Mouse (Mus musculus) spleen, adult 2 months (tissue): ENCODE data around the gene Psg29. TPM values are rescaled to one million over a fixed set of nuclear protein-coding genes. Genes with fewer than 3 reads are reported as not detected.

ENCODE experiments used
- DNase-seq, 2 experiments: peaks; one replicate each; pipeline versions ENCODE4 v3.0.0 to v3.0.0-alpha.2; 2012 to 2021; ENCODE audit warnings: low spot score in 2 of 2, low read depth in 1 of 2
- H3K27ac ChIP-seq: fragments of 200-500 bp; 2 replicates; pipeline ENCODE4 v1.5.1; 2012; ENCODE audit warnings: low read length, inconsistent platforms; ENCODE audit not compliant: insufficient read depth
- H3K27me3 ChIP-seq: fragments of 200-500 bp; 2 replicates; pipeline ENCODE4 v1.6.1; 2012; ENCODE audit warnings: mild to moderate bottlenecking, moderate library complexity, low read length, inconsistent platforms; ENCODE audit not compliant: control insufficient read depth, insufficient read depth
- H3K36me3 ChIP-seq: fragments of 200-500 bp; 2 replicates; pipeline ENCODE4 v1.6.1; 2012; ENCODE audit warnings: mild to moderate bottlenecking, low read length, inconsistent platforms; ENCODE audit not compliant: control insufficient read depth, insufficient read depth
- H3K4me1 ChIP-seq: fragments of 200-500 bp; 2 replicates; pipeline ENCODE4 v1.6.1; 2011; ENCODE audit warnings: inconsistent platforms; ENCODE audit not compliant: control insufficient read depth, insufficient read depth, insufficient read length
- H3K4me3 ChIP-seq: fragments of 200-500 bp; 2 replicates; pipeline ENCODE4 v1.5.1; 2011; ENCODE audit warnings: mild to moderate bottlenecking, inconsistent platforms; ENCODE audit not compliant: insufficient read depth, insufficient read length; ENCODE audit errors: extremely low read depth
- CTCF ChIP-seq: fragments of 200-500 bp; IDR thresholded peaks from 2 replicates; pipeline ENCODE4 v1.5.1; 2011; ENCODE audit warnings: mild to moderate bottlenecking, inconsistent platforms; ENCODE audit not compliant: insufficient read depth, insufficient read length, insufficient replicate concordance; ENCODE audit errors: extremely low read depth
- POLR2A ChIP-seq: fragments of 200-500 bp; IDR thresholded peaks from 2 replicates; pipeline ENCODE4 v1.6.1; 2011; ENCODE audit warnings: low read depth, low read length, inconsistent platforms
- WGBS: fragments of 180-500 bp; shearing (Covaris S2); methylation state at CpG from one replicate; pipeline ENCODE4 v1.1.7; 2018; 5-methylcytosine and 5-hydroxymethylcytosine counted together
- polyA plus RNA-seq: library from polyadenylated mRNA; depleted of rRNA; stranded (reverse); fragments of >200 nt; gene quantifications from 2 replicates; pipeline ENCODE4 v1.2.3, GENCODE M21; 2012; rRNA removed

Psg29 gene
- polyA plus RNA-seq, result not detected in 2 replicates

DNA sequence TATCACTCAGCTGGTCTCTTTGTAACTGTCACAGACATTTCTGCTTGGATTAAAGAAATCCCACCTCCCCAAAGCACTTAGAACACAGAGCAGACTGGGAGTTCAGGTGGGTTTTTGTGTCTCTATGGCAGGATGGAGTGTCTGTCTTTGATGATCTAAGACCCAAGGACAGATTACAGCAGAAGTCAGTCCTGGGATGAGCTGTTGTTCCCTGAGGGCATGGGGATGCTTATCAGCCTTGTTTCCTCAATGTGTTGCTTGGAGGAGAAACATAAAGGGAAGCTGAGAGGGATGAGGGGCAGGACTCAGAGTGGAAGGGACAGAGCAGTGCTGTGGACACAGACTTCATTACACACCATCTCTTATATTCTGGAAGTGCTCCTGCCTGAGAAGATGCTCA lies at the start of gene Psg29:
Gene Psg29, plus strand, starts transcription at position 301 of the 400 bp plus-strand sequence.
- no peaks in the 10 kb centered on the region for H3K36me3 ChIP-seq
- H3K4me1 ChIP-seq, result no peaks in the 10 kb centered on the region
- TF ChIP-seq CTCF (no peak), POLR2A (no peak)
- no peaks in the 10 kb centered on the region for H3K27me3 ChIP-seq
- DNase-seq, result no peak
- H3K27ac ChIP-seq, result no peak within 1 kb of the TSS
- H3K4me3 ChIP-seq, result no peak within 1 kb of the TSS

DNA sequence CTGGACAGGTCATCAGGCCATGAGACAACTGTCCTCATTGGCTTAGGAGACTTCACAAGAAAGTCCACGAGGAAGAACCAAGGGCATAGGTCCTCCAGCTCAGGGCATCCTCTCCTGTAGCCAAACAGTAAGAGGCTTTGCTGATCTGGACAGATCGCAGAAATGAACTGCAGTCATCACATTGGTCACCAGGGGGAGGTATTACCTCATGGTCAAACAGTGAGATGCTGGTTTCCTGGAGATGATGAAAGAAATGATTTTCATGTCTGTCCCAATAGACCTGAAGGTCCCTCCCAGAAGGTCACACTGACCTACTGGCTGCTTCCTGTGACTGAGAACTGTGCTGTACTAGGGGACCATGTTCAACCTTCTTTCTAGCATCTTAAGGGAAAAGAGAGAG lies 47.6 kb upstream of the Psg29 start:
- Histone ChIP-seq H3K27ac (no peak overlapping the region), H3K4me3 (no peak overlapping the region), H3K36me3 (no peaks in the 10 kb centered on the region), H3K4me1 (no peaks in the 10 kb centered on the region), H3K27me3 (no peaks in the 10 kb centered on the region)
- TF ChIP-seq POLR2A (no peak), CTCF (no peak)
- no peak for DNase-seq
- 38% methylated on average over 2 of the region's 2 CpGs for WGBS

DNA sequence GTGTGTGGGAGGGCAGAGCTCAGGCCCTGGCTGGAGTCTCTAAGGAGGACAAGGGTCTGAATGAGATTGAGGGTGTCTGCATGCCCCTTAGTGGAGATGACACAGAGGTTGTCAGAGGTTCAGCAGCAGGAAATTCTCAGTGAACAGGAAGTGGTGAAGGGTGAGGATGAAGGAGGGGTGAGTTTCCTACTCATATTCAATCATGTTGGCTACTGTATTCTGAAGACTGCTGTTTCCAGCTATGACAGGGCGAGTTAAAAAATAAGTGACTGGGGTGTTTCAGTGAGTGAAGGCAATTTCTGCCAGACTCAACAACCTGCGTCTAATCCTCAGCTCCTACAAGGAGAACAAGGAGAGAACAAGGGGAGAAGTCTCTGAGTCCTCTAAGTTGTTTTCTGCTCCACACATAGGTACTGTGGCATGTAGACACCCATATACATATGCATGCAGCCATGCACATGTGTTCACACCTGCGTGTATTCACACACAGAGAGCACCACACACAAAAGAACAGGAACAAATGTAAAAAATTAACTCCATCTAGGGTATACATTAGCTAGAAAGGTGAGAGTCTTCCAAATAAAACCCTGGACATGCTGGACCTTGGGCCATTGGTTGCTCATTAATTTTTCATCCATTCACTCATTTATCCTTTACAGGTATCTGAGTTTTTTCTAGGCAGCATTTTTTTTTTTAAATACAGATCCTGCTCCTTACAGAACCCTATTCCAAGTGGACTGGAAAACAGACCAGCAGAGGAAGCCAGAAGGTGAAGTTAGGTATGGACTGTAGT lies 46.2 kb upstream of the Psg29 start:
- Histone ChIP-seq H3K4me3 (no peak overlapping the region), H3K36me3 (no peaks in the 10 kb centered on the region), H3K4me1 (no peaks in the 10 kb centered on the region), H3K27ac (no peak overlapping the region), H3K27me3 (no peaks in the 10 kb centered on the region)
- WGBS, result 63% methylated on average over 3 of the region's 3 CpGs
- TF ChIP-seq POLR2A, result no peak
- no peak for TF ChIP-seq CTCF
- DNase-seq, result no peak

DNA sequence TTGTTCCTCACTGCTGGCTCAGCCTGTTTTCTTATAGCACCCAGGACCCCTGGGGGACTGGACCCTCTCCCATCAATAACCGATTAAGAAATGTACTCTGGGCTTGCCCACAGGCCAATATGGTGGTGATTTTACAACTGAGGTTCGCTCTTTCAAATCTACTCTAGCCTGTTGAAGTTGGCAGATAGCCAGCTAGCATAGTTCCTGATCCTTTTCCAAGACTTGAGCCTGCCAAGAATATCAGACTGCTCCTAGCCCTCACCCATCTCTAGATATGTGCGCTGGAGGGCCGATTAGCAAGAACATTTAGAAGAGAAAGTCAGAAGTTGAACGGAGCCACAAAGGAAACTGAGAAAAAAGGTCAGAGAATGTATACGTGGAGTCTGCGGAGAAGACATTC lies 44.3 kb upstream of the Psg29 start:
- no peaks in the 10 kb centered on the region for H3K36me3 ChIP-seq
- no peaks in the 10 kb centered on the region for H3K4me1 ChIP-seq
- no peaks in the 10 kb centered on the region for H3K27me3 ChIP-seq
- no peak overlapping the region for H3K4me3 ChIP-seq
- no peak for DNase-seq
- 82% methylated on average over 7 of the region's 7 CpGs for WGBS
- no peak overlapping the region for H3K27ac ChIP-seq
- no peak for TF ChIP-seq CTCF

DNA sequence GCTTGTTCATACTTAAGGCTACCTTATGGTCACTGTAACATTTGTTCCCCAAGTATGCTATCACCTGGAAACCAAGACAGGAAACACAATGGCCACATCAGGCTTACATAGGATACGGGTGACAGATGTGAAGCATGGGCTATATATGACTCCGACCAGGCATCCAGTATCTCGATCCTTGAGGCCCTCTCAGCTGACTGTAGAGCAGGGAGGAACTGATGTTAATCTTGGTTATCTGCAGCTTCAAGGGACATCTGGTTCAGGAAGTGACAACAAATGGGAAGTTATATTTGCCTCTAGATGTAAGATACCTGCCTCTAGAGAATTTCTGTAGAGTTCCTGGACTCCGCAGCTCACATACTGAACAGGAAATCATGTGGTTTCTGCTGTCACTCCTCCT lies 31.4 kb upstream of the Psg29 start:
- 50% methylated on average over 4 of the region's 4 CpGs for WGBS
- H3K4me1 ChIP-seq, result no peaks in the 10 kb centered on the region
- H3K27me3 ChIP-seq, result no peaks in the 10 kb centered on the region

DNA sequence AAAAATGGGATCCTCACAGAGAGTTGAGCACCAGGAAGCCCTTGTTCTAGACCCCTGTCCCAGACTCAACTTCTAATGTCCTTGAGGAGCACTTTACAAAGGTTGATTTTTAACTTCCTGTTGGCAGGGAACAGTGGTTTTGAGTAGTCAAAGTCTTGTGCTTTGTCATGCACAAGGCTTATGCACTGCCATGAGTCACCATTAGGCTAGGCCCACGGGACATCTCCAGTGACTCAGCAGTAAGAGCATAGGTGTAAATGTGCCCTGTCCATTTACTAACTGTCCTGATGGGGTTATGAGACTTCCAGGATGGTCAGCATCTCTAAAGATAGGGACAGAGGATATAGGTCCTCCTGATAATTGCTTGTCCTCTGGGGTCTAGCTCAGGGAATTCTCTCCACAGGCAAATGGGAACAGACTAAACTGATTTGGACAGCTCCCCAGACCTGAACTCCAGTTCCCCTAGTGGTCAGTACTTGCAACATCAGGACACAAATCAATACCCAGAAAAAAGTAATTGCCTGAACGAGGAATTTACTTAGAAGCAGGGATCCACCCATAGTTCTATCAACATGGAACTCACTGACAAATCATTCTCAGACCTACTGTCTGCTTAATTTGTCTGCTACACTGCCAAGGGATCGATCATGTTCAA lies 2.4 kb downstream of the Psg29 start:
- no peak overlapping the region for H3K27ac ChIP-seq

More for the DNA sequence above, 31.4 kb upstream of the Psg29 start:
- H3K4me3 ChIP-seq, result no peak overlapping the region
- DNase-seq, result no peak
- no peak overlapping the region for H3K27ac ChIP-seq
- TF ChIP-seq CTCF (no peak), POLR2A (no peak)
- H3K36me3 ChIP-seq, result no peaks in the 10 kb centered on the region

More for the DNA sequence above, 2.4 kb downstream of the Psg29 start:
- Histone ChIP-seq H3K27me3 (no peaks in the 10 kb centered on the region), H3K4me1 (no peaks in the 10 kb centered on the region), H3K4me3 (no peak overlapping the region), H3K36me3 (no peaks in the 10 kb centered on the region)
- 67% methylated on average over 3 of the region's 3 CpGs for WGBS
- no peak for DNase-seq
- TF ChIP-seq POLR2A (no peak), CTCF (no peak)

Other genes starting within 250 kb of the Psg29 start
- not detected in 2 replicates for gene Pnmal1, start 243.8 kb upstream of the Psg29 start, polyA plus RNA-seq
- 0.40 and 0.42 TPM in 2 replicates for gene Gm42372, start 220.4 kb upstream of the Psg29 start, polyA plus RNA-seq
- 2.0 and 2.2 TPM in 2 replicates for gene Ccdc8, start 210.8 kb upstream of the Psg29 start, polyA plus RNA-seq
- gene Ppp5c, start 175.6 kb upstream of the Psg29 start, polyA plus RNA-seq, result 212 and 265 TPM in 2 replicates
- 1.2 and 1.9 TPM in 2 replicates for gene Hif3a, start 141.1 kb upstream of the Psg29 start, polyA plus RNA-seq
- gene Psg16, start 129.4 kb upstream of the Psg29 start, polyA plus RNA-seq, result not detected in 2 replicates
- not detected in 2 replicates for gene Ceacam3, start 53.2 kb upstream of the Psg29 start, polyA plus RNA-seq